Mouse (Mus musculus) heart, adult 18-20 months (tissue): ENCODE data around the gene Snx20. TPM values are rescaled to one million over a fixed set of nuclear protein-coding genes. Genes with fewer than 3 reads are reported as not detected.

Experiments
- DNase-seq, 2 experiments: peaks; one replicate each; pipeline ENCODE4 v3.0.0; 2021 to 2022; ENCODE audit warnings: mixed read lengths in 1 of 2
- total RNA-seq, 2 experiments: library from RNA; stranded (reverse); gene quantifications; 2 replicates each; pipeline ENCODE4 v1.2.3; 2021

Gene Snx20
- total RNA-seq, 2 experiments from 2014 or later: 1.1 to 3.0 TPM

DNA sequence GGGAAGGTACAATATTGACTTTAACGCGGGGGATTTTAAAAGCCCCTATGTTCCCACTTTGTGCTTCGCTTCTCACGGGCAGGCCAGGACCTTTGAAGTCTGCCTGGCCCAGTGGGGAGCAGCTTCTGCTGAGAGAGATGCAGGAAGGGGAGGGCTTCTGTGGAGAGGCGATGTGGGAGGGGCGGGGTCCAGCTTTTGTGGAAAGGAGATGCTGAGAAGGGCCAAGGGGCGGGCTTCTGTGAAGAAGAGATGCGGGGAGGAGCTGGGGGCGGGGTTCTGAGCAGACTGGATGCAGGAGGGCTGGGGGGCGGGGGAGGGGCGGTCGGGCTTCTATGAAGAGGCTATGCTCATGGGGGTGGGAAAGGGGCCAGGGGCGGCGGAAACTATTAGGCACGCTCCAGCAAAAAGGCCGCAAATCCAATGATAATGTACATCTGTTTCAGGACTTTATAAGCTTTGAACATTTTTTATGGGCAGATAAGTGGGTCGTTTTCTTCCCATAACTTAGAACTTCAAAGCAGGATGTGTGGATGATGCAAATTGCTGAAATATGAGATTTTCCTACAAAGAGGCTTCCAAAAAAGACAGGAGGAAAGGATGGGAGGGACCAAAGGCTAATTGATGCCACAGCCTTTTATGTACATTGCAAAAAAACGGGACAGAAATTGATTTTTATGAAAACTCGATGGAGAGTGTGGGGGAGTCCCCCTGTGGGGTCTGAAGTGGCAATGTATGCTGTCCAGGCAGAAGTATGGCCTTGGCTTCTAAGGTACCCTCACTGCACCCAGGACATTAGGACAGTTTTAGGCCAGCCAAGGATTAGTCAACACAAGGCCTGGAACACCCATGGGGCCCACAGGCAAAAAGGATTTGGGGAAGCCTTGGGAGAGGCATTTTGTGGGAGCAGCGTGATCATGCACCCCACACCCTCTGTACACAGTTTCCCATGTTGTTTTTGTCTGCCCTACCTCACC, 31.6 kb downstream of the Snx20 start:
- peak; percentile 42 for DNase-seq

DNA sequence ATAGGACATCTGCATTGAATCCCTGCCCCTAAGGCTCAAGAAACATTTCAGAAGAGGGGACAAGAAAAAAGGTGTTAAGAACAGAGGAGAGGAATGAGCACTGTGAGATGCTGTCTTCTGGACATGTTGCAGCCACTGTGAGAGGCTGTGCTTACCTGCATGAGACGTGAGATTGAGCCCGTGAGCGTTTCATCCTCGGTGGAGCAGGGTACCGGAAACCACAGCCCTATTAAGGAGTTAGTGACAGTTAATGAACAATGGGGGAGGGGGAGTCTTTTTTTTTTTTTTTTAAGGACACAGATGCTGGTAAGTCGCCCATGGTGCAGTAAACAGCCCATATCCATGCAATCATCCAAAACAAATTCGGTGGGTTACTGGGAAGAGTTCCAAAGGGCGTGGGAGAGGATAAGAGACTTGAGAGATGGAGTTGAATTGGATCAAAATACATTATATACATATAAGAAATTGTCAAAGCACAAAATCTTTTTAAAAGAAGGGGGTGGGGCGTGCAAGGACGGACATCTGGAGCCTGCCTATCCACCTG, 32.4 kb downstream of the Snx20 start:
- DNase-seq: no peak

DNA sequence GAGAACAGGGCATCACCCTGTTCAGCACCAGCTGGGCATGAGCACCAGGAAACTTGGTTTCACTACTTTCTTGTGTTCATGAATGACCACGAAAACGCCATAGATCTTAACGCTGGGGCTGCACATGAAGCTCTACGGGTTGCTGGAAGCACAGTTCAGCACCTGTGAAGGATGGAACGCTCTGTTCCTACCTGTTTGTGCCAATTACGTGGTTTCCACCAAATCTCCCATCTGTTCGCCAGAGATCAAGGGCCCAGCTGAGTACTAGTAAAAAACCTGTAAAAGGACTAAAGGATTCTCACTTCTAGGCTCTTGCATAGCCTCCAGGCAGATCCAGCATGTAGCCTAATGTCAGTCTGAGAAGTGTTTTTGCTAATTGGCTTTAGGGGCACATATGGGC, 36.4 kb downstream of the Snx20 start:
- no peak for DNase-seq

DNA sequence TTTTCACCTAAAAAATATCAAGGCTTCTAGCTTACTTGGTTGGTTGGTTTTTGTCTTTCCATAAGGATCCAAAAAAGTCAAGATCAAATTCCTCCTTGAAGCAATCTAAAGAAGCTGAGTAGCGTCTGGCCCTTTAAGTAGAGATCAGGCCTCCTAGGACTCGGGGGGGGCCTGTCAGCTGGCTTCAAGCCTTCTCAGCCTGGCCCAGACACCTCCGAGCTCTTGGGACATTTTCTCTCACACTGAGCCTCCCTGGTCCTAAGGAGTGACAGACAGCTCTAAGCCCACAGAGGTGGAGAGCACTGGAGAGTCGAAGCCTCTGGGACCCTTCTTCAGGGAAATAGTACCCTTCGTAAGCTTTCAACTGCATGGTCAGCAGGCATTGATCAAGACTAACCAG, 37.4 kb downstream of the Snx20 start:
- DNase-seq: no peak

DNA sequence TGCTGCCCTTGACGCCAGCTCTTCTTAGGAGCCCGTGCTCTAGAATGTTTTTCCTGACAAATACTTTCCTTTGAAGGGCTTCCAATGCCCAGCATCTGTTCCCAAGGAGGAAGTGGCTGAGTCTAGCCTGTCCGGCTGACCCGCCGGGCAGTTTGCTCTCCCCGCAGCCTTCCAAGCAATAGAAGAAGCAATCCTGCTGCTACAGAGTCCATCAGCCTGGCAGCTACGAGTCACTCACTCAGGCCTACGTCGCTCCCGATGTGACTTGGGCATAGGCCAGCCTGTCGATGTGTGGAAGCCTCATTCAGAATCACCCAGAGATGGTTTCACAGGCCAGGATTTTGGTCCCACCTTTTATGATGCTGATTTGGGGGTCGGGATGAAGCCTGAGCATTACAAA, 39.9 kb downstream of the Snx20 start:
- no peak for DNase-seq

DNA sequence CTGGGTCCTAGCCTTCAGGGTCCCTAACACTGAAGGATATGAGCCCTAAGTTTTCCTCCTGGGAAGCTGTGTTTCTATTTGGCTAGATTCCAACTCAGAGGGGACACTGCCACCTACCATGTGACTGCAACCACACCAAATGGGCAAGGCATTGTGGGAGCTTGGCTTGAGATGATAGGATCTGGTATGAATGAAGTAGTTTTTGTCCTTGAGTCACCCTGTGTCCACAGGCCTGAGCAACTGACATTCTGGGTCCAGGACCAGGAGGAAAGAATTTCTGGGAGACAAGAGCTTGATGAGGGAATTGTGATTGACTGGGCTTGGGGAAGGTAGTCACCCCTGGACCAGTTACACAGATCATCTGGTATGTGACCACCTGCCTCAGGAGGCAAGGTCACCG, 42.0 kb downstream of the Snx20 start:
- no peak for DNase-seq

DNA sequence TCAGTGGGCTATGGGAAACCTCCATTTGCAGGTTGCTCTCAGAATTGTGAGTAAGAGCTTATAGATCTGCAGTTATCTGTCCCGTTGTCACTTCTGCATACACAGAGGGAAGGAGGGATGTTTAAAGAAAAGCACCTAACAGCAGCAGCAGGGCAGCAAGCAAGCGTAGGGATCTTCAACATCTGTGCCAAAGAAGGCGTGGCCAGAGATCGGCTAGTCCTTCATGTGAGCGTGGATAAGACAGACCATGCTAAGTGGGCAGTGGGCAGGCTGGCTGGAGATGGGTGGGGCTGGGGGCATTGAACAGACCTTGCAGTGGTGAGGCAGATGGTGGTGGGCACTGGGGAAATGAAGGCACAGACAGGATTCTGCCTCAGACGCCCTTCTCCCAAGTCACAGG, 45.7 kb downstream of the Snx20 start:
- no peak for DNase-seq

DNA sequence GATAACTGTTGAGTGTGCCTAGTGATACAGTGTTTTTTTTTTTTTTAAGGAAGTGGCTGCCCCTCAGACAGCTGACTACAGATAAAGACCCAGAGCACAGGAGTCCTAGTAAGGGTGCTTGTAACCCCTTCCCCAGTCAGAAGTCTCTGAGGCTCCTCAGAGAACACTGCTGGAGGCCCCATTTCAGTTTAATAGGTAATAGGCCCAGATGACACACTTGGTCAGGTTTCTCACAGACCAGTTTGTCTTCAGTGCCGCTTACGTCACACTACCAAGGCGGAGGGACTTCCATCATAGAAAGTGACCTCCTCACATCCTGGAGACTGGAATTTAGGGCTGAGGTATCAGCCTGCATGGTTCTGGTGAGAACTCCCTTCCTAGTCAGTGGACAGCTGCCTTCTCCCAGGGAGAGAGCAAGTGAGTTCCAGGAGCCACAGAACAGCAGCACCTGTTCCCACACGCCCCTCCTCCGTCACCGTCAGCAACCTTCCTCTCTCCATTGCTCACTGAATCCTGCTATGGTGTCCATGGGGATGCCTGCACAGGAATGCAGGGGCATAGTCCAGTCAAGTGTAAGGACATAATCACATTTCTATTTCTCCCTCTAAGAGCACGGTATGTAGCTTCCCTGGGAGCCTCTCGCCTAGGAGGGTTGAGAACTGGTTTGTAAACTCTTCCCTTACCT, 47.6 kb downstream of the Snx20 start:
- DNase-seq: no peak

DNA sequence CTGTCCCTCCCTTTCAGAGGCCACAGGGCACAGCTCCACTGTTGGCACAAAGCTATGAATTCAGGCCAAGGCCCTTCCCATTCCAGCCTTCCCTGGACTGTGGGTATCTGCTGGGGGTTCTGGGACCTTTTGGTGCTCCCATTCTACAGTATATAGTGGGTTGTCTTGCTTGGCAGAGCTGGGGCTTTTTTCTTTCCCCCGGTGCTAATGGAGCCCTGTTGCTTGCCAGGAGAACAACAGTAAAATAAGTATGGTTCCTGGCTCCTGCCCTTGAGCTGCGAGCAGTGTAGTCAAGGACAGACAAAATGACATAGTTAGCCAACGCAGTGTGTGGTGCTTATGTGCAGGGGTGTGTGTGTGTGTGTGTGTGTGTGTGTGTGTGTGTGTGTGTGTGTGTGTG, 52.1 kb downstream of the Snx20 start:
- DNase-seq: no peak

DNA sequence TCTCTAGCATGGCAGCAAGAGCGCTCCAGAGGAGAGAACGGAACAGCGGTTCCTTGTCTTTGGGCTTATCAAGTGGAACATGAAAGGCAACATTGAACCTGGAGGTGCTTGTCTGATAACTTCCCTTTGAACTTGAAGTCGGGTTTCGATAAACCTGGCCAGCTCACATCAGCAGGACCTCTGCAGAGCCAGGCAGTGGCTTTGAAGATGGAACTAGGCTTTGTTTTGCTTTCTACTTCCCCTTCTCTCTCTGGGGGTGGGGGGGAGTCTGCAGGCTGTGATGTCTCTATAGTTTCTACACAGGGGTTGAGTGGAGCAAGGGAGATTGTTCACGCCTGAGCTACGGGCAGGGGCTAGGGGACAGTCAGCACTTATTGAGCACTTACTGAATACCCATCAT, 55.1 kb downstream of the Snx20 start:
- DNase-seq: no peak

DNA sequence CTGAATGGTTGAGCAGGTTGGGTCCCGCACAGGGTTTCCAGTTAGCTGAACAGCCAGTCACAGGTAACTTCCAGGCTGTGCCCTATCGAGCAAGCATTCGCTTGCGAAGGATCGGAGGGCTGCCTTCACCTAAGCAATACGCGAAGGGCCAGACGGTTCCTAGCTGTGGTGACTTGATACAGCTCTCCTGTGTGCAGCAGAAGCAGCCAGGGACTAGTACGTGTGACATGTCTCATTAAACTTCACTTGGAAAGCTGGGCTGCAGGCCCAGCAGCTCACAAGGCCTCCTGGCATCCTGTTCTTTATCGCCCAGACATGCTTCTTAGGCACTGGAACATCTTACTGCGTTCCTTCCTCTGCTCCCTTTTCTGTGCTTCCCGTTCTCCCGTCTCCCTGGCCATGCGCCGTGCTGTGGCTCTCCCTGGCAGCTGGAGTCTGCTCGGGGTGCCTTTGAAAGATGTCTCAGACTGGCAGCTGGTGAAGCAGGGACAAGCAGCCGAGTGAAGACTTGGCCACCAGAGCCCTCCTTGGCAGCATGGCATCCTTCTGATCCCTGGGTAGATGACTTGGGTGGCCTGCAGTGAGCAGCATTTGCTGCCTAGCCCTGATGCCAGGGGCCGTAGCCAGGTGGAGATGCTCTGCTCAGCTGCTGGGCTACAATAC, 56.1 kb downstream of the Snx20 start:
- DNase-seq: no peak

DNA sequence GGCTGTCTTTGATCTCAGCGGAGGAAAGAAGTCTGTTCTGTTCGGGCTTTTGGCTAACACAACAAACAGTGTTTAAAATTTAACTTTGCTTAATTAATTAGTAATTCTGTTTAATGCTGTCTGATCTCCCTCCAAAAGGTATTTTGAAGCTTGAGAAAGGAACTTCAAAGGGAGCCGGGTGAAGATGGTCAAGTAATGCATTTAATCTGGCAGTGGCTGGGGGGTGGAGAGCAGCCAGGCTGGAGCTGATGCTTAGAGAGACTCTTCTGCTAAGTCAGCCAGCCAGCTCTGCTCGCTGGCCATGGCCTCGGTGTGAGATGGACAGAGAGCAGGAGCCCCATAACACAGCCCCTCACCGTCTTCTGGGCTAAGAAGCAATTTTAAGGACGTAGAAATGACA, 56.7 kb downstream of the Snx20 start:
- DNase-seq: no peak

DNA sequence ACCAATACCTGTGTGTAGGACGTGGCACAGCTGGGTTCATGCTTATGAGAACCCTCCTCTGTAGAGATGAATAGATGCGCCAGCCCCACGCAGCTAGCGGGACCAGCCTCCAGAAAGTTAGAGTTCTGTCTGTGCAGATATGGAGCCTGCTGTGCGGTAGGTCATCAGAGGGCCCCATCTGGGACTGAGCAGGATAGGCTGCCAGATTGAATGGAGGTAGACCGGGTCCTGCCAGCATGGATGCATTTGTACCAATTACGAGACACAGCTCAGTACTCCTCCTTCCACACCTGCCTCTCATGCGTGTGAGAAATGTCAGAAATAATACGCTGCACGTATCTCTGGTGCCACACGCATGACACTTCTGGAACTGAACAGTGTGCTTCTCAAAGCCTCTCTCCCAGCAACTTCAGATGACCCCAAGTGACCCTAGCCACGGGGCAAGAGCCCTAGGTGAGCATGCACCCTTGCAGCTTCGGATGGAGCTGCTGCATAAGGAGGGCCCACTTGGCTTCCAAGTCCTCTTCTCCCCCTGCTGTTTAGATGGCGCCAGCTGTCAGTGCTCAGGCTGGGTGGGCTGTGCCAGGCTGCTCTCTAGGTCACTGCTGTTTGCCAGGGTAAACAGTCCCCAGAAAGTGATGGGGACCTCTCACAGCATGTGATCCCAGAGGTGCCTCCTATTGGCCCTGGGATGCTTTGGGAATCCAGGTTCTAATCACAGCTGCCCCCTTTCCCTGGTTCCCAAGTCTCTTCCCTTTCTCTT, 57.3 kb downstream of the Snx20 start:
- DNase-seq: no peak

DNA sequence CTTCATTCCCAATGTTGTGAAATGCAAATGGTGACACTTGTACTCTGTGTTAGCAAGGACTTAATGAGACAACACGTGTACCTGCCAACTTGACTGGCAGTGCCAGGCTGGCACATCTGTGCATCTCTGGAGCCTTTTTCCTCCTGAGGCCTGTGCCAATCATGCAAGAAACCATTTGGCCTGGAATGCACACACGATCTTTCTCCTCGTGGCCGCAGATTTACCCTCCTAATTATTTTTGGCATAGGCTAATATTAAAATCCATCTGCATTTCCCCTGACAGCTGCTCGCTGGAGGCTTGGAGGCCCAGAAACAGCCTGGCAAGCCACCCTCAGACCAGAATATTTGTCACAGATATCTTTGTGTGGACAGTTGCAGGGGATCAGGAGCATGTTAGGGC, 58.3 kb downstream of the Snx20 start:
- DNase-seq: peak in 1 of 2 experiments; percentile 25

Other genes starting within 250 kb of the Snx20 start
- gene Nkd1, start 114.8 kb downstream of the Snx20 start, total RNA-seq: 1 to 10 TPM; 2.4 to 2.8 TPM
- gene Nod2, start 11.2 kb upstream of the Snx20 start, total RNA-seq: 1 to 10 TPM; 1.0 to 1.4 TPM
- 10 to 100 TPM; 25.6 to 28.4 TPM for gene Cyld, start 60.9 kb upstream of the Snx20 start, total RNA-seq